Mouse (Mus musculus): Measurements from ENCODE around the gene Acad11. TPM values are rescaled to one million over a fixed set of nuclear protein-coding genes. Genes with fewer than 3 reads are reported as not detected.
A peak's percentile ranks its signal among the peaks of the same experiment; 100 is the strongest.

Gene Acad11
- polyA plus RNA-seq (2015; fragmentation: Nextera tagmentation; extraction: Ambion mirVana) = 5.4 and 6.2 TPM in 2 replicates

GRCm38 (mm10) chr9:104063244-104063961, at the start of gene Acad11:
Gene Acad11, plus strand, starts transcription at chr9:104063377.
- WGBS = under 1% methylated on average over 30 of the region's 30 CpGs
- H3K9ac ChIP-seq (replicated peaks) = peak within 1 kb of the TSS; percentile 88
- H3K9me3 ChIP-seq = no peaks in the 10 kb centered on the region
- H3K27ac ChIP-seq (replicated peaks) = peak within 1 kb of the TSS; percentile 78
- peaks cover 10% of the 10 kb centered on the region for H3K36me3 ChIP-seq
- no peaks in the 10 kb centered on the region for H3K27me3 ChIP-seq
- H3K4me3 ChIP-seq = peak within 1 kb of the TSS; percentile 93
- H3K4me1 ChIP-seq = peaks cover 20% of the 10 kb centered on the region
- ATAC-seq (replicated peaks) = peak; percentile 97
- H3K4me2 ChIP-seq (replicated peaks) = peak within 1 kb of the TSS; percentile 80

- 42% methylated on average over 1 of the region's 1 CpGs for WGBS
- H3K4me1 ChIP-seq = no peaks in the 10 kb centered on the region
- H3K4me3 ChIP-seq = no peak overlapping the region
- H3K4me2 ChIP-seq (replicated peaks) = no peak overlapping the region
- H3K27ac ChIP-seq (replicated peaks) = no peak overlapping the region
- H3K27me3 ChIP-seq = no peaks in the 10 kb centered on the region
- H3K9me3 ChIP-seq = no peaks in the 10 kb centered on the region
- no peak overlapping the region for H3K9ac ChIP-seq (replicated peaks)
- no peaks in the 10 kb centered on the region for H3K36me3 ChIP-seq
- no peak for ATAC-seq (replicated peaks)
Observed at GRCm38 (mm10) chr9:104014526-104014925, 48.7 kb upstream of the Acad11 start.

GRCm38 (mm10) chr9:104021026-104021425, 42.2 kb upstream of the Acad11 start:
- no peak for ATAC-seq (replicated peaks)
- no peaks in the 10 kb centered on the region for H3K9me3 ChIP-seq

GRCm38 (mm10) chr9:104027186-104027585, 36.0 kb upstream of the Acad11 start:
- H3K9me3 ChIP-seq = no peaks in the 10 kb centered on the region
- no peak for ATAC-seq (replicated peaks)
- H3K4me3 ChIP-seq = no peak overlapping the region
- WGBS = 97% methylated on average over 8 of the region's 8 CpGs
- H3K27ac ChIP-seq (replicated peaks) = no peak overlapping the region
- peaks cover 19% of the 10 kb centered on the region for H3K36me3 ChIP-seq
- H3K27me3 ChIP-seq = no peaks in the 10 kb centered on the region
- H3K9ac ChIP-seq (replicated peaks) = no peak overlapping the region
- H3K4me2 ChIP-seq (replicated peaks) = no peak overlapping the region
- H3K4me1 ChIP-seq = no peaks in the 10 kb centered on the region

More at GRCm38 (mm10) chr9:104021026-104021425, 42.2 kb upstream of the Acad11 start:
- Histone ChIP-seq H3K27me3 (no peaks in the 10 kb centered on the region), H3K9ac (replicated peaks) (no peak overlapping the region), H3K4me3 (no peak overlapping the region), H3K27ac (replicated peaks) (no peak overlapping the region), H3K4me2 (replicated peaks) (no peak overlapping the region), H3K36me3 (0 out of 2 replicates have a peak, but pooled peaks cover 4% of the 10 kb centered on the region), H3K4me1 (no peaks in the 10 kb centered on the region)
- 92% methylated on average over 10 of the region's 10 CpGs for WGBS

GRCm38 (mm10) chr9:104029861-104030260, 33.3 kb upstream of the Acad11 start:
- H3K4me1 ChIP-seq = no peaks in the 10 kb centered on the region
- peaks cover 17% of the 10 kb centered on the region for H3K36me3 ChIP-seq
- WGBS = 90% methylated on average over 11 of the region's 11 CpGs
- H3K27me3 ChIP-seq = no peaks in the 10 kb centered on the region
- no peak overlapping the region for H3K27ac ChIP-seq (replicated peaks)
- no peak for ATAC-seq (replicated peaks)
- H3K4me2 ChIP-seq (replicated peaks) = no peak overlapping the region
- H3K9me3 ChIP-seq = no peaks in the 10 kb centered on the region
- H3K9ac ChIP-seq (replicated peaks) = no peak overlapping the region
- H3K4me3 ChIP-seq = no peak overlapping the region

GRCm38 (mm10) chr9:104034231-104034630, 28.9 kb upstream of the Acad11 start:
- H3K9me3 ChIP-seq = no peaks in the 10 kb centered on the region
- no peaks in the 10 kb centered on the region for H3K27me3 ChIP-seq
- H3K4me1 ChIP-seq = no peaks in the 10 kb centered on the region
- H3K36me3 ChIP-seq = no peaks in the 10 kb centered on the region
- H3K4me3 ChIP-seq = no peak overlapping the region
- 85% methylated on average over 8 of the region's 8 CpGs for WGBS
- ATAC-seq (replicated peaks) = no peak
- no peak overlapping the region for H3K27ac ChIP-seq (replicated peaks)
- no peak overlapping the region for H3K4me2 ChIP-seq (replicated peaks)
- no peak overlapping the region for H3K9ac ChIP-seq (replicated peaks)

- no peaks in the 10 kb centered on the region for H3K27me3 ChIP-seq
- ATAC-seq (replicated peaks) = no peak
- H3K27ac ChIP-seq (replicated peaks) = no peak overlapping the region
- H3K36me3 ChIP-seq = no peaks in the 10 kb centered on the region
- H3K9ac ChIP-seq (replicated peaks) = no peak overlapping the region
- no peak overlapping the region for H3K4me3 ChIP-seq
- H3K4me2 ChIP-seq (replicated peaks) = no peak overlapping the region
- H3K4me1 ChIP-seq = no peaks in the 10 kb centered on the region
- H3K9me3 ChIP-seq = no peaks in the 10 kb centered on the region
- WGBS = 77% methylated on average over 6 of the region's 6 CpGs
Observed at GRCm38 (mm10) chr9:104034718-104035117, 28.5 kb upstream of the Acad11 start.

- no peak overlapping the region for H3K4me3 ChIP-seq
- no peaks in the 10 kb centered on the region for H3K4me1 ChIP-seq
- no peak overlapping the region for H3K4me2 ChIP-seq (replicated peaks)
- H3K9me3 ChIP-seq = no peaks in the 10 kb centered on the region
- H3K27me3 ChIP-seq = no peaks in the 10 kb centered on the region
- H3K27ac ChIP-seq (replicated peaks) = no peak overlapping the region
- H3K9ac ChIP-seq (replicated peaks) = no peak overlapping the region
- WGBS = 53% methylated on average over 24 of the region's 24 CpGs
- H3K36me3 ChIP-seq = no peaks in the 10 kb centered on the region
- no peak for ATAC-seq (replicated peaks)
Observed at GRCm38 (mm10) chr9:104035261-104036015, 27.7 kb upstream of the Acad11 start.

- Histone ChIP-seq H3K4me3 (no peak overlapping the region), H3K9me3 (no peaks in the 10 kb centered on the region), H3K36me3 (no peaks in the 10 kb centered on the region), H3K27ac (replicated peaks) (no peak overlapping the region), H3K9ac (replicated peaks) (no peak overlapping the region), H3K4me1 (no peaks in the 10 kb centered on the region), H3K27me3 (no peaks in the 10 kb centered on the region), H3K4me2 (replicated peaks) (no peak overlapping the region)
- no peak for ATAC-seq (replicated peaks)
- 93% methylated on average over 13 of the region's 13 CpGs for WGBS
Observed at GRCm38 (mm10) chr9:104038266-104038665, 24.9 kb upstream of the Acad11 start.

GRCm38 (mm10) chr9:104039031-104039695, 24.0 kb upstream of the Acad11 start:
- H3K36me3 ChIP-seq = no peaks in the 10 kb centered on the region
- H3K4me1 ChIP-seq = no peaks in the 10 kb centered on the region
- H3K4me2 ChIP-seq (replicated peaks) = no peak overlapping the region
- no peak overlapping the region for H3K9ac ChIP-seq (replicated peaks)
- H3K27me3 ChIP-seq = no peaks in the 10 kb centered on the region
- ATAC-seq (replicated peaks) = no peak
- H3K27ac ChIP-seq (replicated peaks) = no peak overlapping the region
- H3K9me3 ChIP-seq = no peaks in the 10 kb centered on the region
- no peak overlapping the region for H3K4me3 ChIP-seq
- WGBS = 93% methylated on average over 21 of the region's 21 CpGs

- no peak overlapping the region for H3K4me2 ChIP-seq (replicated peaks)
- WGBS = 86% methylated on average over 4 of the region's 4 CpGs
- H3K36me3 ChIP-seq = peaks cover 4% of the 10 kb centered on the region; the same call in 1 of the 2 replicates
- H3K4me1 ChIP-seq = no peaks in the 10 kb centered on the region
- no peak overlapping the region for H3K27ac ChIP-seq (replicated peaks)
- H3K4me3 ChIP-seq = no peak overlapping the region
- no peaks in the 10 kb centered on the region for H3K9me3 ChIP-seq
- no peaks in the 10 kb centered on the region for H3K27me3 ChIP-seq
- H3K9ac ChIP-seq (replicated peaks) = no peak overlapping the region
- ATAC-seq (replicated peaks) = no peak
Observed at GRCm38 (mm10) chr9:104039742-104040141, 23.4 kb upstream of the Acad11 start.

GRCm38 (mm10) chr9:104040362-104040761, 22.8 kb upstream of the Acad11 start, which contains the start of gene Gm28305:
Gene Gm28305, plus strand, starts transcription at chr9:104040662.
- H3K36me3 ChIP-seq = peaks cover 7% of the 10 kb centered on the region; the same call in 1 of the 2 replicates
- 70% methylated on average over 2 of the region's 2 CpGs for WGBS

More at GRCm38 (mm10) chr9:104040362-104040761, 22.8 kb upstream of the Acad11 start, which contains the start of gene Gm28305:
- Histone ChIP-seq H3K4me2 (replicated peaks) (no peak within 1 kb of the TSS), H3K4me3 (no peak within 1 kb of the TSS), H3K9me3 (no peaks in the 10 kb centered on the region), H3K27me3 (no peaks in the 10 kb centered on the region), H3K9ac (replicated peaks) (no peak within 1 kb of the TSS), H3K27ac (replicated peaks) (no peak within 1 kb of the TSS), H3K4me1 (no peaks in the 10 kb centered on the region)
- ATAC-seq (replicated peaks) = no peak
